Mouse (Mus musculus) gastrocnemius, adult 2 months (tissue): ENCODE measurements around the gene Mfsd5. TPM values are rescaled to one million over a fixed set of nuclear protein-coding genes. Genes with fewer than 3 reads are reported as not detected.

Experiments
- DNase-seq: peaks from one replicate; pipeline ENCODE4 v3.0.0; 2022
- H3K27ac ChIP-seq: fragments of 200-600 bp; 2 replicates; pipeline ENCODE4 v1.8.1; 2022; ENCODE audit warnings: mild to moderate bottlenecking
- H3K4me3 ChIP-seq: fragments of 200-600 bp; 2 replicates; pipeline ENCODE4 v1.8.1; 2022; ENCODE audit warnings: mild to moderate bottlenecking, moderate library complexity
- CTCF ChIP-seq: fragments of 200-600 bp; IDR thresholded peaks from 2 replicates; pipeline ENCODE4 v1.8.1; 2022; ENCODE audit warnings: antibody characterized with exemption, mild to moderate bottlenecking, moderate library complexity
- intact Hi-C: fragments of 180-260 bp; cut with DNase I; formaldehyde crosslinking; loops from one replicate; pipeline ENCODE4 v1.15.1; 2025
- total RNA-seq, 2 experiments: library from RNA; stranded (reverse); gene quantifications; 2 replicates each; pipeline ENCODE4 v1.2.3; 2021

Gene Mfsd5
- total RNA-seq, 2 experiments from 2014 or later, result 14.2 TPM

DNA sequence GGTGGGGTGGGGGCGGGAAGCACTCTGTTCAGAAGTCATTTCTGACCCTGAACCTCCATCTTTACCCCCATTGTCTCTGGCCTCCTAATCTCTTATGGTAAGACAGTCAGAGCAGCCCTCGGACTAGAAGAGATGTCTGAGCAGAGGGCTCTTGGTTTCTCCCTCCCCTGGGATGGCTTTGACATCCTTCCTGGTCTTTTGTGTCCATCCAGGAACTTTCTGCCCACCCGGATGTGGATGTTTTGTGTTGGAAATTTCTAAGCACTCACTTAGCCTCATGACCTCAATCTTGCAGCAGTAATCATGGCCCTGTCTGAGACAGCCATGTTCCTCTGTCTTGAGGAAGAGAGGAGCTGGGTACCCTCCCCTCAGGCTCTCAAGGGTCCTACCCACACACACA lies 7.8 kb upstream of the Mfsd5 start:
- no peak overlapping the region for H3K4me3 ChIP-seq
- no peak for DNase-seq
- TF ChIP-seq CTCF, result no peak
- intact Hi-C loops, result no loop called here
- H3K27ac ChIP-seq, result no peak overlapping the region

DNA sequence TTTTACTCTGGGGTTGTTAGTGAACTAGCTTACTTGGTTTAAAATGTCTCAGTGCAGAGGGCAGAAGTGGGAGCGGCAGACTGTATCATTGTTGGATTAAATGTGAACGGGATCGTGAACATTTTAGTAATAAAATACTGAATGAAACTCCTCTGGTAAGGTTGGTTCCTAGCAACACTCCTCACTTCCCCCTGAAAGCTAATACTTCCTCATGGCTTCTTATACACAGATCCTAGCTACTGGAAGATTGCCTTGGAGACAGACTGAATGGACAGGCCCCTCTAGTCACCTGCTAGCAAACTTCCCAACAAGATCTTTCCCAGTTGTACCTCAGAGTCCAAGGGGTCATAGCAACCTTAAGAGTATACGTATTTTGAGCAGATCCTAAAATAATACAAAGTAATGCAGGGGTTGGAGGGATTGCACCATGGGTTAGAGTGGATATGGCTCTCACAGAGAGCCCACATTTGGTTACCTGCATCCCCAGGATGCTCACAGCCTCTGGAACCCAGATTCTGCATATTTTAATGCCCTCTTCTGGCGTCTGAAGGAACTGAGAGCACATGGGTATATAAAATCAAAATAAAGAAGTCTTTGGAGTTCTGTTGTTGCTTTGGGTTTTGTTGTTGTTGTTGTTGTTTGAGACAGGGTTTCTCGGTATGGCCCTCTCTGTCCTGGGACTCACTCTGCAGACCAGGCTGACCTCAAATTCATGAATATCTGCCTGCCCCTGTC lies 5.1 kb upstream of the Mfsd5 start:
- intact Hi-C loops, result no loop called here
- no peak overlapping the region for H3K4me3 ChIP-seq
- DNase-seq, result no peak
- H3K27ac ChIP-seq, result no peak overlapping the region
- TF ChIP-seq CTCF, result peak; percentile 22; the same call in 1 of the 2 replicates

DNA sequence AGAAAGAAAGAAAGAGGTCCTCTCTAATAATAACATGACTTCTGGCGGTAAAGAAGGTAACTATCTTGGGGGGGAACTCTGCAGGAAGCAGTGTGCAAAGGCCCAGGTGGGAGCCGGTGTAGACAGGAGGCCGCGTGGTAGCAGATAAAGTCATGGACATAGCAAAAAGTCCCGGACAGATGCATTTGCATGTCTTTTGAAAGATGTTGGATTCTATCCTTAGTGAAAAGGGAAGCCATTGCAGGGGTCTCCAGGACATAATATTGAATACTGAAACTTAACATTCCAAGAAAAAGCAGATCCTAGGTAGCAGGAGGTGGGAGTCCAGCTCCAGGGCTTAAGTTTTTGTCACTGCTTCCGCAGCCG lies 545 bp upstream of the Mfsd5 start:
- no peak for TF ChIP-seq CTCF
- intact Hi-C loops, result loop anchor here (1.0 kb wide), 1 partner anchor 39 kb away; no protein-coding TSS in a partner anchor
- no peak for DNase-seq
- H3K4me3 ChIP-seq, result peak overlapping the region; percentile 85
- peak overlapping the region; percentile 96 for H3K27ac ChIP-seq

DNA sequence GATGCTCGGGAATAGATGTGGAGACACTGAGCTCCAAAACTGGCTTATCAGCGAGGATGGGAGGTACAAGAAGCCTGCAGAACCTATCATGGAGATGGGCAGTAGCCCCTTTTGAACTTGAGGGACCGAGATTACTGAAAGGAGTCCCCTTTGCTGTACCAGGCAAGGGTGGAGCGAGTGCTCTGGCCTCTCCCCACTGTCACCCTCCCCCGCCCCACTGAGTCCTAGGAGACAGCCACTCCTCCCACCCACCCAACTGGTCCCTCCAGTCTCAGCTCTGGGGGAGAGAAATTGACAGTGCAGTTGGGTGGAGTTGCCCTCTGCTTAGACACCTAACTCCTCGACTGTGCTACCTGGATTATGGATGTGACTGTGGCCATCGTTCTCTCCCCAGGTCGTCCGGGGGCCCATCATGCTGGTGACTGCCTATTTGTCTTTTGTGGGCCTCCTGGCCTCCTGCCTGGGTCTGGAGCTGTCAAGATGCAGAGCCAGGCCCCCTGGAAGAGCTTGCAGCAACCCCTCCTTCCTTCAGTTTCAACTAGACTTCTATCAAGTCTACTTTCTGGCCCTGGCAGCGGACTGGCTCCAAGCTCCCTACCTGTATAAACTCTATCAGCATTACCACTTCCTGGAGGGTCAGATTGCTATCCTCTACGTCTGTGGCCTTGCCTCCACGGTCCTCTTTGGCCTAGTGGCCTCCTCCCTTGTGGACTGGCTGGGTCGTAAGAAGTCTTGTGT lies 698 bp downstream of the Mfsd5 start:
- no peak for DNase-seq
- no peak for TF ChIP-seq CTCF
- Histone ChIP-seq H3K4me3 (peak overlapping the region; percentile 85), H3K27ac (peak overlapping the region; percentile 96)
- intact Hi-C loops, result loop anchor here (1.0 kb wide), 1 partner anchor 41 kb away; no protein-coding TSS in a partner anchor

DNA sequence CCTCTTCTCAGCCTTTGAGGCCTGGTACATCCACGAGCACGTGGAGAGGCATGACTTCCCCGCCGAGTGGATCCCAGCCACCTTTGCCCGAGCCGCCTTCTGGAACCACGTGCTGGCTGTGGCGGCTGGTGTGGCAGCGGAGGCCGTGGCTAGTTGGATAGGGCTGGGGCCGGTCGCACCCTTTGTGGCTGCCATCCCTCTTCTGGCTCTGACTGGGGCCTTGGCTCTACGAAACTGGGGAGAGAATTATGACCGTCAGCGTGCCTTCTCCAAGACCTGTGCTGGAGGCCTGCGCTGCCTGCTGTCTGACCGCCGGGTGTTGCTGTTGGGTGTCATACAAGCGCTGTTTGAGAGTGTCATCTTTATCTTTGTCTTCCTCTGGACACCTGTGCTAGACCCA lies 1.4 kb downstream of the Mfsd5 start:
- intact Hi-C loops, result no loop called here
- Histone ChIP-seq H3K4me3 (peak overlapping the region; percentile 85), H3K27ac (peak overlapping the region; percentile 96; the same call in 1 of the 2 replicates)
- no peak for DNase-seq
- no peak for TF ChIP-seq CTCF

DNA sequence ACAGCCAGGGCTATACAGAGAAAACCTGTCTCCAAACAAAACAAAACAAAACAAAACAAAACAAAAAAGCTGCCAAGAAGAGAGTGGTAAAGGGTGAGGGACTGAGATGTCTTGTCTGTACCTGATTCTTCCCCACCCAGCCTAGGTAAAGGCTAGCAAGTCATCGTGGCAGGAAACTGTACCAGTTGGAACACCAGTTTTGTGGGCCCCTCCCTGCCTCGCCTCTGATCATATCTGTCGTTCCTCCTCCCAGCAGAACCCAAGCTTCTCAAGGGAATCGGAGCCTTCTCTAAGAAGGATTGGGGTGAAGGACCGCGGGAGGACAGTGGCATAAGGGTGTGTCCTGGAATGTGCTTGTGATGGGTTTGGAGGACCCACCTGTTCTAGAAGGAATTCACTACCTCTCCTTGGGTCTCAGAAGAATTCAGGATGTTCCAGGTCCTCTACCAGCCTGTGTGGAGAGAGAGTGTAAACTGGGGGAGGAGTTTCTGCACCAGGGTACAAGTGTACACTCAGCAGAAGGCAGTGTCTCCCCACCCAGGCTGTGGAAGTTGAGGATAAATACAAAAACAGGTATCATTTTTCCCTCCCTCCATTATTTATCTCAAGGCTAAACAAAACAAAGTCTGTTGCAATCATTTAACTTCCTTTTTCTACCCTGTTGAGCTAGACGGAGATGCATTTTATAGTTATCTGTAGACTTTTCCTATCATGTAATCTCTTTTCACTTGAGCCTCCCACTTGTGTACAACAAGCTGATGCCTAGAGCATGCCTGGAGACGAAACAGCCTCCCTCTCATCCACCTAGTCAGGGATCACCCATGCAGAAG lies 3.4 kb downstream of the Mfsd5 start:
- no peak for DNase-seq
- intact Hi-C loops, result no loop called here
- Histone ChIP-seq H3K27ac (no peak overlapping the region), H3K4me3 (no peak overlapping the region)
- no peak for TF ChIP-seq CTCF

DNA sequence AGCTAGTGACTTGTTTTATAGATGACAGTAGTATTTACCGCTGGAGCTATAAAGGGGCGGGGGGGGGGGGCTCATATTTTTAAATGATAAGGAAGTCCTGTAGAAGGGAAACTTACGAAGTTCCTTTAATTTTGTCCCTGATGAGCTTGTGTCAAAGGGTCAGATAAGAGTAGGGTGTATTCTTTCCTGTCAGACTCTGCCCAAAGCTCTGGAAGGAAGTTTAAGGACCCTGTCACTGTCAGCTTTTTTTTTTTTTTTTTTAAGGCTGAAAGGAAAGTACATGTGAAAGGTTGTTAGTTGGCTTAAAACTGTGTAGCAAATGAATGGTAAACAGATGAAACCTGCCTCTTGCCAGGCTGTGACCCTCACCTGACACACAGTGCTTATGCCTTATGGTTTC lies 4.4 kb downstream of the Mfsd5 start:
- Histone ChIP-seq H3K4me3 (no peak overlapping the region), H3K27ac (no peak overlapping the region)
- DNase-seq, result no peak
- intact Hi-C loops, result no loop called here
- no peak for TF ChIP-seq CTCF

DNA sequence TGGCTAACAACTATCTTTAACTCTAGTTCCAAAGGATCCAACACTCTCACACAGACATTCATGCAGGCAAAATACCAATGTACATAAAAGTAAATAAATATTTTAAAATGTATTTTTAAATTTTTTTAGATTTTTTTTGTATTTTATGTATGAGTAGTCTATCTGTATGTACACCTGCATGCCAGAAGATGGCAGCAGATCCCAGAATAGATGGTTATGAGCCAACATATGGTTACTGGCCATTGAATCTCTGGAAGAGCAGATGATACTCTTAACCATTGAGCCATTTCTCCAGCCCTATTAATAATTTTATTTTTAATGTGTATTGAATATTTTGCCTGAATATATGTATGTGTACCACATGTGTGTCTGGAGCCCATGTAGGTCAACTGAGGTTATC lies 8.1 kb downstream of the Mfsd5 start:
- no peak overlapping the region for H3K27ac ChIP-seq
- intact Hi-C loops, result no loop called here
- peak; percentile 73 for TF ChIP-seq CTCF
- DNase-seq, result no peak
- no peak overlapping the region for H3K4me3 ChIP-seq

DNA sequence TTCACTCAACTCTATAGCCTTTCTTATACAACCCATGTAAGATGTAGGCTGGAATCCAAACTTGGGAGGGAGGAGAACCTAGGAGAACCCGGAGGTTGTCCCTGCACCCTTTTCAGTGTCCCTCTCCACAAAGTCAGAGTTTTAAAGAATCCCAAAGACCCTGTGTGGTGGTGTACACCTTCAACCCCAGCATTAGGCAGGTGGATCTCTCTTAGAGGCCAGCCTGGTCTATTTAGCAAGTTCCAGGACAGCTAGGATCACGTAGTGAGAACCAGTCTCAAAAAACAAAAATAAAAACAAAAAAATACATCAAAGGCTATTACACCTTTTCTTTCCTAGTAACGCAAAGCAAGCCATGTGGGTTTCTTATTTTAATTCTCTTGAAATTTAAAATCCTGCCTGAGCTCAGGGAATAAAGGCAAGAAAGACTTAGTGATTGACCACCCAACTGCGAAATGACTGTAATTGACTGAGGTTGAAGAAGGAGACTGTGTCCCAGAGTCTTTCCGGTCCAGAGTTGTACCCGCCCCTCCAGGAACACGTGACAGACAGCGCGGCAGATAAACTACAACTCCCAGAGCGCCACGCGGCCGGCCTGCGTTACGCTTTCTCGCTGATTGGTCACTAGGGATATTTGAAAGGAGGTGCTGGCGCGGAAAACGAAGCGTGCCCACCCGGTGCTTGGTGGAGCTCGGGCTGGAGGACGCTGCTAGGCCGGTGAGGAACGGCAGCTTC lies 16.5 kb downstream of the Mfsd5 start, which contains the start of gene Espl1:
Gene Espl1, plus strand, starts transcription at position 634 of the 735 bp plus-strand sequence.
- TF ChIP-seq CTCF, result no peak
- peak; percentile 95 for DNase-seq
- intact Hi-C loops, result no loop called here
- peak within 1 kb of the TSS; percentile 80 for H3K4me3 ChIP-seq
- peak within 1 kb of the TSS; percentile 84 for H3K27ac ChIP-seq

DNA sequence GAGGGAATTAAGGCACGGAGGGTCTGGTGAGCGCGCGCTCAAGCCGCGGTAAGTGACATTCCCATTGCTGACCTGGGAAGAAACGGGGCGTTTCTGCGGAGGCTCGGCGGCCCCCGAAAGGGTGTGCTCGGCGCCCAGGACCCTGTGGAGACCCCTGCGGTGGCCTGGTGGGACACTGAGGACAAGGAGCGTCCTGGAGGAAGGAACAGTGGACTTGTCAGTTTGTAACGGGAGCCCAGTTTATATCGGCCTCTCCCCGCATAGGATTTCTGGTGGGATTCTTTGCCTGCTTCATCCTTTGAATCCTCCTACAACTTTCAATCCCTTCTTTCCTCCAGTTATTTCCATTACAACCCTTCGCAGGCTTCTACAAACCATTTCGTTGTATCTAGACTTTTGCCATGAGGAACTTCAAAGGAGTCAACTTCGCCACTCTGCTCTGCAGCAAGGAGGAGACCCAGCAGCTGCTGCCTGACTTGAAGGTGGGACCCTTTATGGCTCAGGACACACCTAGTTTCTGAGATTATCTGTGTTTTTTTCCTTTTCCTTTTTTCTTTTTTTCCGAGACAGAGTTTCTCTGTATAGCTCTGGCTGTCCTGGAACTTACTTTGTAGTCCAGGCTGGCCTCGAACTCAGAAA lies 17.2 kb downstream of the Mfsd5 start:
- DNase-seq, result no peak
- TF ChIP-seq CTCF, result no peak
- Histone ChIP-seq H3K27ac (no peak overlapping the region), H3K4me3 (peak overlapping the region; percentile 80)
- intact Hi-C loops, result no loop called here

DNA sequence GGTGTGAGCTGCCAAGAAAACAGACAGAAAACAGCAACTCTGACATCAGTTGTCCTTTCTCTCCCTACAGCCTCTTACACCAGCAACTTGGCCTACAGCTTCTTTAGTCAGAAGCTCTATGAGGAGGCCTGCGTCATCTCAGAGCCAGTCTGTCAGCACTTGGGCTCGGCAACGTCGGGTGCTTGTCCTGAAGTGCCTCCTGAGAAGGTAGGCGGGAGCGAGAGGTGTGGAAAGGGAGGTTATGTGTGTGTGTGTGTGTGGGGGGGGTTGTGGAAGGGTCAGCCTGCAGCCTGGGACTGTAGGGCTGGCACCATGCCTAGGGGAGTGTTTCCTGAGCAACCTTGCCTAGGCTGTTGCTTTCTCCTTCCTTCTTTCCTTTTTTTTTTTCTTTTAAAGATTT lies 23.3 kb downstream of the Mfsd5 start:
- intact Hi-C loops, result no loop called here
- Histone ChIP-seq H3K4me3 (no peak overlapping the region), H3K27ac (no peak overlapping the region)
- TF ChIP-seq CTCF, result no peak
- DNase-seq, result no peak

DNA sequence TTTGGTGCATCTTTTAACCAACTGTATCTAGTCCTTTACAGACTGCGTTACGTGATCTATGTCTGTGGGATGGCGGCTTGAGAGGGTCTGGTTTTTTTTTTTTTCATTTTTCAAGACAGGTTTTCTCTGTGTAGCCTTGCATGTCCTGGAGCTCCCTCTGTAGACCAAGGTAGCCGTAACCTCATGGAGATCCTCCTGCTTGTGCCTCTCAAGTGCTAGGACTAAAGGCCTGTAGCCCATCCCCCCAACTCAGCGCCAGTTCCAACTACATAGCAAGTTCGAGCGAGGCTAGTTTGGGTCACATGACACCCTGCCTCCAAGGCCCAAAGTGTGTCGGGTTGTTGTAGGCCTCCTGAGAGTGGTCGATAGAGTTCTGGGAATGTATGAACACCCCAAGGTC lies 29.5 kb downstream of the Mfsd5 start:
- no peak overlapping the region for H3K27ac ChIP-seq
- intact Hi-C loops, result no loop called here
- H3K4me3 ChIP-seq, result no peak overlapping the region
- no peak for DNase-seq
- TF ChIP-seq CTCF, result no peak
